Mouse (Mus musculus): Measurements from ENCODE around the gene Olfr550. TPM values are rescaled to one million over a fixed set of nuclear protein-coding genes. Genes with fewer than 3 reads are reported as not detected.
"Not testable (repeated sequence)": the region's sequence is repeated elsewhere in the genome, so short reads cannot be mapped to it uniquely, and the experiment has no call there.

The Olfr550 gene
- polyA plus RNA-seq, 1 experiment from 2014 or later, result not detected

- Histone ChIP-seq H3K36me3 (ENCODE audit: inconsistent target) (no peaks in the 10 kb centered on the region), H3K79me2 (ENCODE audit: inconsistent target) (no peaks in the 10 kb centered on the region), H3K27ac (no peak overlapping the region), H3K4me3 (ENCODE audit: inconsistent target) (no peak overlapping the region)
- 43% methylated on average over 5 of the region's 5 CpGs for WGBS (ENCODE audit: missing documents)
Measured at GRCm38 (mm10) chr7:102619608-102620007, 48.4 kb downstream of the Olfr550 start.

GRCm38 (mm10) chr7:102620368-102620767, 49.1 kb downstream of the Olfr550 start:
- H3K36me3 ChIP-seq (ENCODE audit: inconsistent target); H3K4me3 ChIP-seq (ENCODE audit: inconsistent target); H3K79me2 ChIP-seq (ENCODE audit: inconsistent target); H3K27ac ChIP-seq: not testable (repeated sequence)
- WGBS (ENCODE audit: missing documents), result 90% methylated on average over 10 of the region's 19 CpGs

Other genes with a start within 250 kb of the Olfr550 start
- gene Rrm1, start 129.7 kb upstream of the Olfr550 start, polyA plus RNA-seq (2018), result 17.3 to 71.9 TPM (median 64.3 TPM) in 3 replicates
- gene Olfr543, start 89.8 kb upstream of the Olfr550 start, polyA plus RNA-seq (2018), result not detected in 3 replicates
- not detected in 3 replicates for gene Olfr544, start 83.1 kb upstream of the Olfr550 start, polyA plus RNA-seq (2018)
- not detected in 3 replicates for gene Olfr545, start 71.9 kb upstream of the Olfr550 start, polyA plus RNA-seq (2018)
- not detected in 3 replicates for gene Olfr547, start 36.7 kb upstream of the Olfr550 start, polyA plus RNA-seq (2018)
- gene Olfr548-ps1, start 30.5 kb upstream of the Olfr550 start, polyA plus RNA-seq (2018), result not detected in 3 replicates
- gene Olfr549, start 21.6 kb upstream of the Olfr550 start, polyA plus RNA-seq (2018), result not detected in 3 replicates
- gene Trim21, start 6.0 kb upstream of the Olfr550 start, polyA plus RNA-seq (2018), result 31.3 to 44.4 TPM (median 44.4 TPM) in 3 replicates
- not detected in 3 replicates for gene Olfr551, start 20.4 kb downstream of the Olfr550 start, polyA plus RNA-seq (2018)
- not detected in 3 replicates for gene Olfr552, start 26.3 kb downstream of the Olfr550 start, polyA plus RNA-seq (2018)
- gene Olfr553, start 46.8 kb downstream of the Olfr550 start, polyA plus RNA-seq (2018), result not detected in 3 replicates
- not detected in 3 replicates for gene Olfr554, start 67.0 kb downstream of the Olfr550 start, polyA plus RNA-seq (2018)
- gene Olfr555, start 87.4 kb downstream of the Olfr550 start, polyA plus RNA-seq (2018), result not detected in 3 replicates
- gene Olfr556, start 93.5 kb downstream of the Olfr550 start, polyA plus RNA-seq (2018), result not detected in 3 replicates
- gene Trim68, start 115.9 kb downstream of the Olfr550 start, polyA plus RNA-seq (2018), result 2.3 to 3.3 TPM (median 2.8 TPM) in 3 replicates
- gene Olfr557, start 124.5 kb downstream of the Olfr550 start, polyA plus RNA-seq (2018), result not detected in 3 replicates
- not detected in 3 replicates for gene Olfr558, start 130.8 kb downstream of the Olfr550 start, polyA plus RNA-seq (2018)
- not detected in 3 replicates for gene Olfr33, start 147.6 kb downstream of the Olfr550 start, polyA plus RNA-seq (2018)
- gene Olfr559, start 156.0 kb downstream of the Olfr550 start, polyA plus RNA-seq (2018), result not detected in 3 replicates
- gene Olfr560, start 187.9 kb downstream of the Olfr550 start, polyA plus RNA-seq (2018), result not detected in 3 replicates
- gene Olfr78, start 188.0 kb downstream of the Olfr550 start, polyA plus RNA-seq (2018), result not detected in 3 replicates
- gene Olfr561, start 199.8 kb downstream of the Olfr550 start, polyA plus RNA-seq (2018), result not detected in 3 replicates
- gene Olfr564, start 232.0 kb downstream of the Olfr550 start, polyA plus RNA-seq (2018), result not detected in 3 replicates

All from macrophage (primary cell).